Mouse (Mus musculus): ENCODE measurements around the gene Aqp12.
A peak's percentile ranks its signal among the peaks of the same experiment; 100 is the strongest.

Gene Aqp12

DNA sequence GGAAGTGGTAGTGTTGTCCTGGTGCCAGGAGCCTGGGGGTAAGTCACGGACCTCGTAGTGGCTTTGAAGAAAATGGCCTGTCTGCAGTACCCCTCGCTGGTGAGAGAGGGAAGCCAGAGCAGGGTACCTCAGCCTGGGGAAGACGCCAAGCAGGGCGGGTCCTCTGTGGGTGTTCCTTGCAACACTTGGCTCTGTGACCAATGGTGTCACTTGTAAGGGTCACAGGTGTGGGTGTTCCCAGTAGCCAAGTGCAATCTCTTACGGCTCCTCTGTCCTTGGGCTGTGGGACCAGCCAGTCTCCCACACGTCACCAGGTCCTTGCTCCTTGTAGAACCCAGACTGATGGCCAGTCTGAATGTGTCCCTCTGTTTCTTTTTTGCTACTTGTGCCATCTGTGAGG is at the start of gene Aqp12:
Aqp12 (plus strand) TSS at position 274 of the 400 bp plus-strand sequence.
- DNase-seq (ENCODE audit: low spot score in 2 of 2): no peak

DNA sequence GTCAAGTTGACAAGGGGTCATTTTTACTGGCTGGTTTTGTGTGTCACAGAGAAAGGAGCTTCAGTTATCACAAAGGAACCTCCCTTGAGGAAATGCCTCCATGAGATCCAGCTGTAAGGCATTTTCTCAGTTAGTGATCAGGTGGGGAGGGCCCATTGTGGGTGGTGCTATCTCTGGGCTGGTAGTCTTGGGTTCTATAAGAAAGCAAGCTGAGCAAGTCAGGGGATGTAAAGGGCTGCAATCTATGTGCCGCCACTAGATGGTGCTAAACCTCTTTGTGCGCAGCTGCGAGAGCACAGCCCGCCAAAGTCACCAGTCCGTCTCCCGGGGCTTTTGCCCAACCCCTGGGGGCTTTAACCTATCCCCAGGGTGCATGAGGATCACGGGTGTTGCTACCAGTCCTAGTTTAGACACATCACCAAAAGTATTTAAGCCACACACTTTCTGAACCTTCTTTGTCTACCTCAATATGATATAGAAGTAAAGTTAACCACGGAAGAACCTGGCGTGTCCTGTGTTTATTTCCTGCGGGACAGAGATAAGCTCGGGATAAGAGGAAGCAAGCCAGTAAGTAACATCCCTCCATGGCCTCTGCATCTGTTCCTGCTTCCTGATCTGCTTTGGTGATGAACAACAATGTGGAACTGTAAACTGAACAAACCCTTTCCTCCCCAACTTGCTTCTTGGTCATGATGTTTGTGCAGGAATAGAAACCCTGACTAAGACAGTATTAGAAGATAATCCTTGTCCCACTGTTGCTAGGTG is 49.4 kb upstream of the Aqp12 start:
- DNase-seq (ENCODE audit: low spot score in 2 of 2): peak; percentile 72 to 78

DNA sequence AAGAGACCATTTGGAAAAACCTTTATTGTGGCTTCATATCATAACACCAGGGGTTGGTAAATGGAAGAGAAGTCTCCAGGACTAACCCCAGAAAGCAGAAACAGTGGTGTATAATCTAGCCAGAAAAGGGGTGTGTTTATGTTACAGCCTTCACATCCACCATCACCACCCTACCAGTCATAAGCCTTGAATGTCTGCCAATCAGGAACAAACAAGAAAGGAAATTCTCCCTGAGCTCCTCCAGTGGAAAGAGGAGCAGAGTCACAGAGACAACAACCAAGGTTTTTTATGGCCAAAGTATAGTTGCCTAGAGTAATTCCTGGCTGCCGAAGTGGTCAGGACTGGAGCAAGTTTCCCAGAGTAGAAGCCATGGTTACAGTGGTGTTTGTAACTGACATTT is 47.1 kb upstream of the Aqp12 start:
- DNase-seq (ENCODE audit: low spot score in 2 of 2): peak in 1 of 2 experiments; percentile 3

DNA sequence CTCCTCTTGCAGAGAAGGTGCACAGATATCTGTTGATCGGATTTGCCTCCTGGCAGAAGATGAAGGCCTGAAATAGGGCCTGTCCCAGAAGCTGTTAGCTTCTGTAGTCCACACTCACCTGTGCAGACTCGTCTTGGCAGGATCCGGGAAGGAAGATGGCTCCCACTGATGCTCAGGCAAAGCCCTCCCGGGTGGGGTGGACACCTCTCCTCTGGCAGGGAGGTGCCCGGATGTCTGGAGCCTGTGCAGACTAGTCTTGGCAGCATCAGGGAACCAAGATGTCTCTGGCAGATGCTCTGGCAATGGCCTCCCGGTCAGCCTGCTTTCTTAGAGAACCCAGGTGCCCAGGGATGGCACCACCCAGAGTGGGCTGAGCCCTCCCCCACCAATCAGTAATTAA is 35.3 kb upstream of the Aqp12 start:
- DNase-seq (ENCODE audit: low spot score in 2 of 2): peak in 1 of 2 experiments; percentile 12

DNA sequence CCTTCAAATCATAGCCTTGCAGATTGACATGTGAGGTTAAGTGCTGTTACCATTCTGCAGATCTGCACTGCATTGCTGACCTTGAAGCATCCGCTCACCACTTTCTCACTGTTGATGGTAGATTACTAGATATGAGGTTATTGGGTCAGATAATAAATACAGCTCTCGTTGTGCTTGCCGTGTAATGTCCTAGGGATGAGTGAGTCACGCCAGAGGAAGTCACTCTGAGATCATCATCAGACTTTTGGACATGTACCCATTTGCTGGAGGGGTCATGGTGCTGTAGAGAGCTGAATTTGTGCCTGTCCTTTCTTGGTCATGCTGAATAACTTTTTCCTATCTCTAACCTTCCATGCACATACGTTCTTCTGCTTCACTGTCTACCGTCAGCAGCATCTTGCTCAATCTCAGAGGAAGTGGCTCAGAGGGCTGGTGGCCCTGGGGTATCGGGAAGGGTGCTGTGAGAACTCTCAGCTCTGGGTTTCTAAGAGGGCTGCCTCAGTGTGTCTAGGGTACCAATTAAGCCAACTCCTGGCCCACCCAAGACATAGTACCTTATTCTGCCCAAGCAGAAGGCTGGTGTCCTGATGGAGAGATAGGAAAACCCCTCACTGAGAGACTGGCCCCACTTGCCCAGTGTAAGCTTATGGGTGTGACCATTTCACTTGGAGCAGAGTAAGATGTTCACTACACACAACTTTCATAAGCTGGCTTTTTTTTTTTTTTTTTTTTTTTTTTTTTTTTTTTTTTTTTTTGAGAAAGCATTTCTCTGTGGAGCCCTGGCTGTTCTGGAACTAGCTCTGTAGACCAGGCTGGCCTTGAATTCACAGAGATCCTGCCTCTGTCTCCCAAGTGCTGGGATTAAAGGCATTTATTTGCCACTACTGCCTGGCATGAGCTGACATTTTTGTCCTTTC is 34.0 kb upstream of the Aqp12 start:
- peak in 1 of 2 experiments; percentile 18 for DNase-seq (ENCODE audit: low spot score in 2 of 2)

DNA sequence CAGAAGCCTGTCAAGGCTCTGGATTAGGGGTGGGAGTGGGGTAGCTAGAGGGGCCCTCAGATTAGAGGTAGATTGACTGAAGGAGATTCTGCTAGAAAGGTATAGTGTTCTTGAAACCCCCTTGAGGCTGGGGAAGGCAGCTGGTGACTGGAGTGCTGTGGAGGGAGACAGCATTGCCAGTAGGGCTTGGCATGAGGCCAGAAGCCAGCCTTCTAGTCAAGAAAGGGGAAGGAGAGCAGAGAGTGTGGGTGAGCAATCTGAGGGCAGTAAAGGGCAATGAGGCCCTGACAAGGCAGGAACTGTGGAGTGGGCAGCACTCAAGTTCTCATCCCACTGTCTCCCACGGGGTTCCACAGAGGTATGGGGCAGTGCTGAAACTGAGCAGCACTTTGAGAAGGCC is 33.3 kb upstream of the Aqp12 start:
- DNase-seq (ENCODE audit: low spot score in 2 of 2): peak; percentile 43 to 72

DNA sequence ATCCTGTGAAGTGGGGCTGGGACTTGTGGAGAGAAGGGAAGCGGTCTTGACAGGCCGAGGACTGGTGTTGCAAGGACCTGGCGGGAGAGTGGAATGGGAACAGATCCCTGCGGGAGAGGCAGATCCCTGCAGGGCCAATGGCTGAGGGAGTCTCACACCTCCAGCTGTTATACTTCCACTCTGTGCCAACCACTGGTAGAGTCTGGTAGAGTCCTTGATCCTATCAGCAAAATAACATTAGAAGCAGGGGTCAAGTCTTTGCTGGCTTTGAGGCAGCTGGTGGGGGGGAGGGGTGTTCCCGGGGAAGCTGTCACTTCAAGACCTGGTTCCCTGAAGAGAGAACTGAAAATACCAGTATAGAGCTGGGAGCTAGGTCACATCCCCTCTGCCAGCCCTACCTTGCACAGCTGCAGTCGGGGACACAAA is 30.0 kb upstream of the Aqp12 start:
- DNase-seq (ENCODE audit: low spot score in 2 of 2): peak in 1 of 2 experiments; percentile 20

DNA sequence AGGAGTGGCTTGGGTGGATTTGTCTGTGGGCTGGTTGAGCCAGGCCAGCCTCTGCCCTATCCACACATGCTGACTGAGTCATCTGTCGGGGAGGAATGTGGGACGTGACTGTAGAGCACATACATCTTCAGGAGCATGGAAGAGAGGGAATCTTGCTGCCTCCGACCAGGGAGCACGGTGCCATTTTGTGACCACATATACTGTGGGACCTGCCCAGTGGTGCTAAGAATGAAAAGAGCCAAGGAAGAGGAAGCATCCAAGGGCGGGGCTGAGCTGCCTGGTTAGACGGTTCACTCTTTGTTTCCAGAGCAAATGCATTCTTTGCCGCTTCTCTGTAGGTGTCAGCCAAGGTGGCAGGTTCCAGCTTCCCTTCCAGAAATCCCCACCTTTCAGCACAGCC is 27.5 kb upstream of the Aqp12 start:
- peak in 1 of 2 experiments; percentile 17 for DNase-seq (ENCODE audit: low spot score in 2 of 2)

DNA sequence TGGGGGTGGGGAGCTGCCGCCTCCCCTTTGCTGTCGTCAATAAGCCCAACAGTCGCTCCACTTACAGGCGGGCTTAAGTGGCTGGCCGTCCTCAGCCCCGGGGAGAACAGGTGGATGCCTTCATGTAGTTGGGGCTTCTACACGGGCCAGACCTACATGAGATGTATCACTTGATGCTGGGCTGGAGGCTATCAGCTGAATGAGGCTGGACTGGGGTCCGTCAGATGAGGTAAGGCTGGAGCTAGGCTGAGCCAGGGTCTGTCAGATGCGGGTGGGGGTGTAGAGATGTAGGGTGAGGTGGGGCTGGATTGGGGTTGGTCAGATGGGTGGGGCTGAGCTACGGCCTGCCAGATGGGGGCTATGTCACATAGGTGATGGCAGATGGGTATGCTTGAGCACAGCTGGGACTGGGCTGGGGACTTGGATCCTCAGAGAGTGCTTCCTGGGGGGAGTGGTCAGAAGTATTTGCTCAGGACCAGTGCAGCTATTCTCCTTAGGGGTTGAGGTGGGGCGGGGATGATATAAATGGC is 27.0 kb upstream of the Aqp12 start:
- peak in 1 of 2 experiments; percentile 15 for DNase-seq (ENCODE audit: low spot score in 2 of 2)

DNA sequence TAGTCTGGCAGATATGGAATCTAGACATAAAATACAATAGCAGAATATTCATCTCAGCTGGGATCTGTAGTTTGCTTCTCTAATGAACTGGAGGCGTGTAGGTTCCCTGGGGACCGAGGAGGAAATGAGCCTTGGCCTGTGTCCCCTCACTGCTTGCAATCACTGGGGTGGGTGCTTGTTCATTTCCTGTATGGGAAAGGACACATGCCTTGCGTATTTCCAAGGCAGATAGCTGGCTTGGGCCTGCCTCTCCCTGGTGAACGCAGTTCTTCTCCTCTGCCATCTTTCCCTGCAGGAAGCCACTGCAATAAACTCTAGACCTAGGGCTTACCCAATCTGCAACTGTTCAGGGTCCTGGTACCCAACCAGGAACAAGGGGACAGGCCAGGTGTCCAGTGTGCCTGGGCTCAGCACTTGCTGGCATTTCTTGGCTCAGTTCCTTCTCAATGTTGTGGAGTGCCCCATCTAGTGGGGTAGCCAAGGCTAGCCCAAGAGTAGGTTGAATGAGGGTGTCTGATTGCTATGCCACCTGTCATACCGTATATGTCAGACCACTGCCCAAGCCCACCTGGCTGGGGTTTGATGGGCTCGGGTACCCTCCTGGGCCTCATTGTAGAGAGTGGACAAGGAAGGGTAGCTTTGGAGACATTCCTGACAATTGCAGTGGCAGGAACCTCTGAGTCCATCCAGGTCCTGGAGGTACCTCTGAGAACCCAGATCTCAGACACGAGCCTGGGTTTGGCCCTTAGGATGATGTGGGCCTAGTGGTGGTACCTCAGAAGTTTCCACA is 24.9 kb upstream of the Aqp12 start:
- peak in 1 of 2 experiments; percentile 16 for DNase-seq (ENCODE audit: low spot score in 2 of 2)

DNA sequence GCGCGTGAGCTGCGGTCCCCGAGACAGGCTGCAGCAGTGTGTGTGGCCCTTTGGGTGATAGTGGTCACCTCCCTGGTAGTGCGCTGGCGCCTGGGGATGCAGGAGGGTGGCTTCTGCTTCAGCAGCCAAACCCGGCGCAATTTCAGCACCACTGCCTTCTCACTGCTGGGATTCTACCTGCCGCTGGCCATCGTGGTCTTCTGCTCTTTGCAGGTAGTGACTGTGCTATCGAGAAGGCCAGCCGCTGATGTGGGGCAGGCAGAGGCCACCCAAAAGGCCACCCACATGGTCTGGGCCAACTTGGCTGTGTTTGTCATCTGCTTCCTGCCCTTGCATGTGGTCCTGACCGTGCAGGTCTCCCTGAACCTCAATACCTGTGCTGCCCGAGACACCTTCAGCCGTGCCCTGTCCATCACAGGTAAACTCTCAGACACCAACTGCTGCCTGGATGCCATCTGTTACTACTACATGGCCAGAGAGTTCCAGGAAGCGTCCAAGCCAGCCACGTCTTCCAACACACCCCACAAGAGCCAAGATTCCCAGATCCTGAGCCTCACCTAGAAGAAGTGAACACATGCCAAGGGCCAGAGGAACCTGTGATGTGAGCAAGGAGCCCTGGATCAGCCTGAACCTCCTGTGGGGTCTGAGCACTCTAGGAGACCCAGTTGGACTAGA is 23.1 kb upstream of the Aqp12 start:
- peak in 1 of 2 experiments; percentile 14 for DNase-seq (ENCODE audit: low spot score in 2 of 2)

DNA sequence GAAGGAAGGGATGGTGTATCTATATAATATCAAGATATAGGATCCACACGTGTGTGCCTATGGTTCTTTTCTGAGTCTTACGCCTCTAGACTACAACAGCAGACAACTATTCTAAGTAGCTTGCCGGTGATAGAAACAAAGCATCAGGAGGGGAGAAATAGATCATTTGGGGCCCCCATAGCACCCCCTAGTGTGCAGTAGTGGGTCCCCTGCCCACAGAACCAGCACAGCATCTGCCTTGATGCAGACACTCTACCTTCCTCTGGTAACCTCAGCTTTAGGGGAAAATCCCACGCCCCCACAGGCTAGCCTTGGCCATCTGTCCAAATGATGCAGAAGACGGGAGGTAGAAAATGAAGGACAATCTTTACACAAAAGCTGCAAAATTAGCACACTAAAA is 21.1 kb upstream of the Aqp12 start:
- DNase-seq (ENCODE audit: low spot score in 2 of 2): peak in 1 of 2 experiments; percentile 12

DNA sequence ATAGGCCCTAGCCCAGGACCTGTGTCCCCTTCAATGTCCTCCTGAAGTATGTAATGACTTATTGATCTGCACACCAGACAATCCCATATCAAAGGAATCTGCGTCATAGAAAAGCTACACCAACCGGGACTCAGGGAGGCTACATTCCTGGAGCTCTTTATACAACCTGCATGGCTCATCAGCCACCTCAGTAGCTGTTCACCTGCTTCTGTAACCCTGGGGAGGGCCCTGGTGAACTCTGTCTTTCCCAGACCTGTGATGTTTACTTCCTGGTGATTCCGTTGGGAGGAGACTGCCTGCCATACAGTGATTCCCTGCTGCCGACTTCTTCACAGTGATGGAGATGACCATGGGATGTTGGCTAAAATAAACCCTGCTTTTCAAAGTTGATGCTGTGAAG is 17.2 kb upstream of the Aqp12 start:
- DNase-seq (ENCODE audit: low spot score in 2 of 2): peak in 1 of 2 experiments; percentile 9

DNA sequence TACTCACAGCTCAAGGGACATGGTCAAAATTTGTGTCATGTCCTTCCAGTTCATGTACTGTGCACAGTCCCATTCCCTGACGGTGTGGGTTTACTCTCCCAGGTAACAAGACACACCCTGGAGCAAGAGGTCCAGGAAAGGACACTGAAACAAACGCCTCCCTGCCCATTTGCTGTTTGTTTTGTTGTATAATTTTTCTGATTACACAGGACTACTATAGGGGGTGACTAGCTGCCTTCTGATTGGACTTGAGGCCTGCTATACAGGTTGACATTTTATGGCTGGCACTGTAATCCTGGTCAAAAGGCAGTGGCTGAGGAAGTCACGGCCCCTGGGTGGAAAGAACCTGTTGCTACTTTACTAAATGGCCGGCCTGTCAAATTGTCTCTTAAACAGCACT is 16.2 kb upstream of the Aqp12 start:
- peak in 1 of 2 experiments; percentile 4 for DNase-seq (ENCODE audit: low spot score in 2 of 2)

DNA sequence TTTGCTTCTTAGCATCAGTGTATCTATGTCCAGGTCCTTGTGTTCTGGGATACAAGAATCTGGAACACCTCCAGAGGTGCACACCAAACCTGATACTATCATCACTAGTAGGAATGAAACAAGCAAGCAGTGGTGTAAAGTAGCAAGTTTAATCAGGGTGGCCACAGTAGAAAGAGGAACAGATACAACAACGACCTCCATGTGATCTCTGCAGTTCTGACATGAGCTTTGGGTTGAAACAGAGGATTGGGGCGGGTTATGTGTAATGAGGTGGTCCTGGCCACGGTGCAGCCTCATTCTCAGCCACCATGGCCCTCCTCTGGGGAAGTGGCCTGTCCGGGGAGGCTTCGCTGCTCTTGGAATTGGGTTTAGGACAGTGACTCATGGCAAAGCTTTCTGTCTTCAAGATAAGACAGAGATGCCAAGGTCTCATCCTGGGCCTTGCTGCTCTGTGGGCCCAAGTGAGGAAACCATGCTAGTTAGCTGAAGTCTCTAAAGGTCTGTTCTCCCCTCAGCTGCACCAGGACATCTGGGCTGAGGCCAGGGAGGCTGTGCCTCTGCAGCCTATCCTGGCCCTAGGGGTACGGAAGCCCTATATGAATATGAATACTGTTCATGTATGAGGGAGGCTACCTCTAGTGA is 13.8 kb upstream of the Aqp12 start:
- no peak for DNase-seq (ENCODE audit: low spot score in 2 of 2)

DNA sequence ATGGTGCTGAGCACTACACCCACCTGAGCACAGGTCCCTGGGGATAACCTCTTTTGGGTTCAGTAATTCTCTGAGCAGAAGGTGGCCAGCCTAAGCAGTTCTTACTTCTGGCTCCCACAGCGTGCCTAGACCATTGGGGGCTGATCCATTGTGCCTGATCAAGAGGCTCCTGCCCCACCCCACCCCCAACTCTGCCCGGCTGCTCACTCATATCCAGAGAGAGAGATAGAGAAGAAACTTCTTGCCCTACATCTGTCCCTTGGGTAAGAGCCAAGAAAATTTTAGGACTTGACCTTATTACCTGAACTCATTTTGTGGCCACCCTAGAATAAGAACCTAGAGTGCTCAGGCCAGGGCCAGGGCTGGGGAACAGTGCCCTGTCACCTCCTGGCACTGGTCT is 13.3 kb upstream of the Aqp12 start:
- no peak for DNase-seq (ENCODE audit: low spot score in 2 of 2)

DNA sequence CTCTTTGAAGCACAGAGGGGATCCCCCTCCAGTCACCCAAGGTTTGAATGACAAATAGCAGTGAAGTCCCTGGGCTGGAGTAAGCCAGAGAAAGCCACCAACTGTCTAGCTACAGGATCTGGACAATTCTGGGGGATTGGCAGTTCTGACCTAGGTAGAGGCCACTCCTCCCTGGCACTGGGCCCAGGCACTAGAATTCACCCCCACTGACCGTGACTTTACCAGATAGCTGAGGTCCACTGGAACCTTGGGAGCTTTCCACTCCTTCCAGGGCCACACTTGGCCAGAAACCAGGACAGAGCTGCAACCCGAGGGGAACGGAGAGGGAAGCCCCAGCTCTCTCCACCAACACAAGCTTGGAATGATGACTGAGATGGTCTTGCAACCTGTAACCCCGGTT is 3.1 kb downstream of the Aqp12 start:
- peak in 1 of 2 experiments; percentile 38 for DNase-seq (ENCODE audit: low spot score in 2 of 2)

DNA sequence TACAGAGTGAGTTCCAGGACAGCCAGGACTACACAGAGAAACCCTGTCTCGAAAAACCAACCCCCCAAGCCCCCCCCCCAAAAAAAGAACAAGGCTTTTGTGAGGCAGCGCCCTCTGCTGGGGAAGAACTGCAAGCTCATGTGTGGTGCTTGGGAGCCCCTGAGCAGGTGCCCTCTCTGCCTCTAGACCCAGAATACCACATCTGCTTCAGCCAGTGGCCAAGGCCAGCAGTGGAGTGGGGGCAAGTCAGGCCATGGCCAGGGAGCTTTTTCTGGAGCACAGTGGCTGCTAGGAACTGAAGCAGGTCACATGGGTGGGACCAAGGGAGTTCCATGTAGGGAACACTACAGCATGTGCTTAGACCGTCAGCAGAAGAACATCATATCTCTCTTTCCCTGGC is 4.6 kb downstream of the Aqp12 start:
- no peak for DNase-seq (ENCODE audit: low spot score in 2 of 2)

DNA sequence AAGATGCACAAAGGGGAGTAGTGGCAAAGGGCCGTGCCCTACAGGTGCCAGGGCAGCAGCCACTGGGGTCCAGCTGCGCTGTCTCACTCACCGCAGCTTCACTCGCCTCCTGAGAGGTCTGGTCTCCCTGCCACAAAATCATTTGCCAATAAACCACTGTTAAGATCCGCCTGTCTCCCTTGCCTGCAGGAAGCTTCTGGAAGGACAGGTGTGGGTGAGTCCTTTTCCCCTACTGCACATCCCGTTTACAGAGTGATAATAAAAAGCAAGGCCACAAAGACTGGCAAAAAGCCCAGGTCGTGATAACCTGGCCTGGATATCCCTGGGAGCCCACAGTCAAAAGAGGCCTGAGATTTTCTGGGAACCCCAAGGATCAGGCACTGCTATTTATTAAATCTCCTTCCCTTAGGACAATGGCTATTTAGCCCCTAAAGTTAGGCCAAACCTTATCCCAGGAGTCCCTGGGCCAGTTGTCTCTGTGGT is 6.0 kb downstream of the Aqp12 start:
- peak in 1 of 2 experiments; percentile 33 for DNase-seq (ENCODE audit: low spot score in 2 of 2)

DNA sequence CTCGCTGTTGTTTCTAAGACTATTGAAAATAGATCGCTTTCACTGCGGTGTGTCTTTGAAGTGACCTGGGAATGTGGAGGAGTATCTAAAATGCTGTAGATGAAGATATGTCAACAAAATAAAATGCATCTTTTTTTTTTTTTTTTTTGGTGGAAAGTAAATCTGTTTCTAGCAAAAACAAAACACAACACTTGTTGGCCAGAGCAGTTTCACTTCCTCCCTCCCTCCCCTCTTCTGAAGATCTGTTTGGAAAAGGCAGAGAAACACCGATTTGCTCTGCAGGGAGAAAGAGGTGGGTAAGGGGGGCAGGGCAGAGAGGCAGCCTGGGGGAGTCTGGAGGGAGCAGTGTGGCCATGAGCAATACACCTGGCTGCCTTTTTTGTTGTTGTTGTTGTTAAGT is 7.2 kb downstream of the Aqp12 start:
- no peak for DNase-seq (ENCODE audit: low spot score in 2 of 2)
